Mouse (Mus musculus): ENCODE results near the gene Pomp. TPM values are rescaled to one million over a fixed set of nuclear protein-coding genes. Genes with fewer than 3 reads are reported as not detected.
"Not testable (repeated sequence)": the region's sequence is repeated elsewhere in the genome, so short reads cannot be mapped to it uniquely, and the experiment has no call there.

The Pomp gene
- polyA plus RNA-seq, 1 experiment from 2014 or later = 384 TPM

DNA sequence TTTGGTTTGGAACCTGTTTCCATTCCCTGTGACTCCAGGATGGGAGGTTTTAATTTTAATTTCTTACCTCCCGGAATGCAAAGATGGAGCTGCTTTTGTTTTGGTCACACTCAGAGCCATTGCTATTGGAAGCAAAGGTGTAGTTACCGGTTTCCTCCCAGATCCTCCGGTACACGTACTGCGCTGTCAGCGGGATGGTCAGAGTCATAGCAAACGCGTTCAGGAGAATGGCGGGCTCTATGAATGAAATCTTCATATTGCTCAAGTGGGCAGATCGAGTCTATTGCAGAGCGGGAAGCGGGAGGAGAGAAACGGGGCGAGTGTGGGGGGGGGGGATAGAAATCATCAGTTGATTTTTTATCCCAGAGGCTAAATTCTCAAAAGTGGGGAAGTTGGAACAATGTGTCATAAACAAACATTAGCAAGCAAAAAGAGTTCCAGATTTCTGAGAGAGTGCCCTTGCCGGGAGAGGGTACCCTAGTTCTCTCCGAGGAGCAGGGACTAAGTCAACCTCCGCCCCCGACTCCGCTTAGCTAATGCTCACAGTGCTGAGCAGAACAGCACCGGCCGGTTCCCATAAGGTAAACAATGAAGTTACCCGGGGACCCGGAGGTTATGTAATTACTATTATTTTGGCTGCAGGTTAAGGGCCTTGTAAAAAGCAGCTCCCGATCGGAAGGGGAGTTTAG lies 33.6 kb downstream of the Pomp start:
- 2% methylated on average over 25 of the region's 25 CpGs for WGBS
- H3K27me3 ChIP-seq (replicated peaks) = peaks cover 5% of the 10 kb centered on the region
- no peaks in the 10 kb centered on the region for H3K9me3 ChIP-seq
- peak overlapping the region; percentile 59; the same call in 1 of the 2 replicates for H3K27ac ChIP-seq
- H3K36me3 ChIP-seq = no peaks in the 10 kb centered on the region
- H3K4me1 ChIP-seq = peaks cover 10% of the 10 kb centered on the region
- H3K4me2 ChIP-seq = peak overlapping the region; percentile 91
- H3K9ac ChIP-seq = peak overlapping the region; percentile 33; the same call in 1 of the 2 replicates
- peak; percentile 32; the same call in 1 of the 2 replicates for ATAC-seq (ENCODE audit: insufficient read depth, low FRiP score, low read depth)
- peak overlapping the region; percentile 65 for H3K4me3 ChIP-seq (replicated peaks)

DNA sequence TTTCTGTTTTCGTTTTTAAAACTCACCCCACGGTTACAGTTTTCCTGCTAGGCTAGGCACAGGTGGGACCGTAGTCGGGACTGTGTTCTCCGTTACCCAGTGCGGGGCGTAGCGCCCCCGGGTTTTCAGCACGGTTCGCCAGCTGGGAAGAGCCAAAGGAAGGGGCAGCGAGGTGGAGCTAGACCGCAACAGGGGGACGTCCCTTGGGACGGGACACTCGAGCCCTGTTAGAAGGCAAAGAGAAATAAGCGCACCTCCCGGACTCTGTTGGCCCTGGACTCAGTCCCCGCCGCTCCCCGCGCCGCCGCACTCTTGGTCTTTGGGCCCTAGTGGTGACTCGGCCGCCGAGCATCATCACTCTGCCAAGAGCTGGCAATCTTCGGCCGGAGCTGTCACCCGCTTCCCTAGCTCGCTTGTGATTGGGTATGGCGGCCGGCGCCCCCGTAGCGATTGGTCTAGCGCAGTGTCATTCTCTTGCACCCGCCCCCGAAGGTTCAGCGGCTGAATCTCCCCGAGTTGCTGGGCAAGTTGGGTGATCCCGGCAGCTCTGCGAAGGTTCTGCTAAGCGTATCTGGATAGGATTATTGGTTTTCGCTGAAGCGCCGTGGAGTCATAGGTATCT lies 34.3 kb downstream of the Pomp start, which contains the start of gene Slc46a3:
TSS of gene Slc46a3 (minus strand) at position 361 of the 622 bp plus-strand sequence.
- Histone ChIP-seq H3K4me3 (replicated peaks) (peak within 1 kb of the TSS; percentile 65), H3K4me2 (peak within 1 kb of the TSS; percentile 91), H3K9me3 (no peaks in the 10 kb centered on the region), H3K27me3 (replicated peaks) (peaks cover 5% of the 10 kb centered on the region), H3K27ac (peak within 1 kb of the TSS; percentile 59), H3K9ac (peak within 1 kb of the TSS; percentile 33; the same call in 1 of the 2 replicates), H3K4me1 (peaks cover 10% of the 10 kb centered on the region), H3K36me3 (no peaks in the 10 kb centered on the region)
- WGBS = under 1% methylated on average over 41 of the region's 47 CpGs
- peak; percentile 98 for ATAC-seq (ENCODE audit: insufficient read depth, low FRiP score, low read depth)

DNA sequence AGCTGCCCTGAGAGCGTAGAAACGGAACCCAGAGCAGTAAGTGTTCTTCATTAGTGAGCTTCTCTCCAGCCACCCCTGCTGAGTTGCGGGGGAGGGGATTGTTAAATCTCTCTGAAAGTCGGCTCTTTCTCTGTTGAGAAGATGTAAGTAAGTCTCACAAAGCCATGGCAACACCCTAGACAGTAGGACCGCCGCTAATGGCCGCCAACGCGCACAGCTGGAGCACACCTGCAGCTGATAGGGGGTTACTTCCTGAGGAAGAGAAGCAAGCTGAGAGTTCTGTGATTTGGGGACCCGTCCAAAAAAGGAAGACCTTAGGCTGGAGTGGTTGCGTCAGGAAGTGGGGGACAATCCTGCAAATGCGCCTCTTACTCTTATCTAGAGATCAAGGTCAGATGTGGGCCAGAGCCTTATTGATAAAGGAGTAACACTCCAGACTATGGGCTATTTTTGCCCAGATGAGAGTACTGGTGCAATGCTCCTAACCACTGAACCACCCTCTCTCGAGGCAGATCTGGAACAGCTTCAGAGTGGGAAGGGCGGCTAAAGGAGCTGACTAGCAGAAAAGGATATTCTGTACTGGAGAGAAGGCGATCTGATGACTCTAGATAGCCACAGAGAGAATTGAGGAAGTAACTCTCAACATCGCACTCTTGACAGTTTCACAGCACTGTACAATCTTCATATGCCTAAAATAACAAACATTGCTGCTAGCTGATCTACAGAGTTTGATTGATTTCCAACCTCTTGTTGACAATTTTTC lies 35.4 kb downstream of the Pomp start:
- Histone ChIP-seq H3K4me3 (replicated peaks) (peak overlapping the region; percentile 65), H3K4me2 (peak overlapping the region; percentile 91), H3K27me3 (replicated peaks) (peaks cover 5% of the 10 kb centered on the region), H3K9ac (no peak overlapping the region), H3K27ac (no peak overlapping the region), H3K4me1 (peaks cover 10% of the 10 kb centered on the region), H3K36me3 (no peaks in the 10 kb centered on the region), H3K9me3 (no peaks in the 10 kb centered on the region)
- 26% methylated on average over 16 of the region's 16 CpGs for WGBS
- ATAC-seq (ENCODE audit: insufficient read depth, low FRiP score, low read depth) = no peak

DNA sequence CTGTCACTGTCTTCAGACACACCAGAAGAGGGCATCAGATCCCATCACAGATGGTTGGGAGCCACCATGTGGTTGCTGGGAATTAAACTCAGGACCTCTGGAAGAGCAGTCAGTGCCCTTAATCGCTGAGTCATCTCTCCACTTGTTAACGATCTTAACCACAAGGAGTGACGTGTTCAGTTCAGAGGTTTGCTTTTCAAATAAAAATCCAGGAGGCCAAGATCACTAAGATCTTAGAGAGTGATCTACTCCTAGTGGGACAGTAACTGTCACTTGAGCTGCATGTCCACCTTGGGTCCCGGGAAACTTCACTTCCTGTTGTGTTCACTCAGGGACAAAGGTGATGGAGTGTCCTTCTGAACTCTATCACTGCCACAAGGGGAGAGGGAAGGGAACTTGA lies 36.2 kb downstream of the Pomp start:
- H3K27me3 ChIP-seq (replicated peaks); H3K9me3 ChIP-seq; H3K36me3 ChIP-seq; ATAC-seq (ENCODE audit: insufficient read depth, low FRiP score, low read depth); H3K4me3 ChIP-seq (replicated peaks); H3K27ac ChIP-seq; H3K4me2 ChIP-seq; H3K9ac ChIP-seq: not testable (repeated sequence)
- H3K4me1 ChIP-seq = peaks cover 10% of the 10 kb centered on the region
- 77% methylated on average over 4 of the region's 4 CpGs for WGBS

DNA sequence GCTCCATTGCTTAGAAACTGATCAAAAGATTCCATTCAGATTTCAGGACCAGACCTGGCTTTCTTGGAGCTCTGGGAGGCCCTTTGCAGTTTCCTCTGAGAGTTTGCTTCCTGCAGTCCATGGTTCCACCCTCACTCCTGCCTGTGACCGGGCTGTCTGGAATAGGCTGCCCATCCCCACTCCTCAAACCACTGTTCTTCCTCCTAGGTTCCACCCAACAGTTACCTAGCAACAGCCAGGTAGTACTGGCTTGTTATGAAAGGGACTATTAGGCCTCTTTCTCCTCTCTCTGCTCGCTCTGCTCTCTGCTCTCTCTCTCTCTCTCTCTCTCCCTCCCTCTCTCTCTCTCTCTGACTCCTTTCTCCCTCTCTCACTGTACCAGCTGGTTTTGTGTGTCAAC lies 38.0 kb downstream of the Pomp start:
- Histone ChIP-seq H3K36me3 (no peaks in the 10 kb centered on the region), H3K4me2 (no peak overlapping the region), H3K9me3 (no peaks in the 10 kb centered on the region), H3K9ac (no peak overlapping the region), H3K4me3 (replicated peaks) (no peak overlapping the region), H3K4me1 (peaks cover 6% of the 10 kb centered on the region), H3K27me3 (replicated peaks) (peaks cover 5% of the 10 kb centered on the region), H3K27ac (no peak overlapping the region)
- WGBS = 55% methylated on average over 2 of the region's 2 CpGs
- ATAC-seq (ENCODE audit: insufficient read depth, low FRiP score, low read depth) = no peak

DNA sequence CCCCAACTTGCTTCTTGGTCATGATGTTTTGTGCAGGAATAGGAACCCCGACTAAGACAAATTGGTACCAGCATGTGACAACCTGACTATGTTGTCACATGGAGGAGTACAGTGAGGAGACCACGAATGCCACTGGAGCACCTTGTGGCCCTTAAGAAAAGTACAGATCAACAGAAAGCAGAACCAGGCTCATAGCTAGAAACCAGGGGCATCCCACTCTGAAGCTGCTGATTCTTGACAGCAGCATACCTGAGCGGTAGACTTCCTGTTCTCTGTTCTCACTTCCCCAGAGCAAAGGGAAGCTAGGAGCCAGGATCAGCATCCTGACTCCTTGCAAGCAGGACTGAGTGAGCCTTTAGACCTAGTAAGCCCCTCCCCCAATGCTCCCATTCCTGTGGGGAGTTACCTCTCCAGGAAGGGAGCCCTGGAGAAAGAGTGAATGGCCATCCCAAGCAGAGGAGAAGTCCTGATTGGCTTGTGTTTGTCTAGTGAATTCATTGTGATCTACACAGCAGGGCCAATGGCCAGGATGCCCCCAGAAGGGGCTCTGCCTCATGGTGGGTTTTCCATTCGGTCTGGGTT lies 38.8 kb downstream of the Pomp start:
- H3K9me3 ChIP-seq = no peaks in the 10 kb centered on the region
- no peak overlapping the region for H3K9ac ChIP-seq
- peaks cover 5% of the 10 kb centered on the region for H3K27me3 ChIP-seq (replicated peaks)
- no peak overlapping the region for H3K4me3 ChIP-seq (replicated peaks)
- no peak overlapping the region for H3K27ac ChIP-seq
- ATAC-seq (ENCODE audit: insufficient read depth, low FRiP score, low read depth) = no peak
- H3K4me1 ChIP-seq = no peaks in the 10 kb centered on the region; the same call in 1 of the 2 replicates
- H3K36me3 ChIP-seq = no peaks in the 10 kb centered on the region
- H3K4me2 ChIP-seq = no peak overlapping the region
- WGBS = 62% methylated on average over 4 of the region's 4 CpGs

DNA sequence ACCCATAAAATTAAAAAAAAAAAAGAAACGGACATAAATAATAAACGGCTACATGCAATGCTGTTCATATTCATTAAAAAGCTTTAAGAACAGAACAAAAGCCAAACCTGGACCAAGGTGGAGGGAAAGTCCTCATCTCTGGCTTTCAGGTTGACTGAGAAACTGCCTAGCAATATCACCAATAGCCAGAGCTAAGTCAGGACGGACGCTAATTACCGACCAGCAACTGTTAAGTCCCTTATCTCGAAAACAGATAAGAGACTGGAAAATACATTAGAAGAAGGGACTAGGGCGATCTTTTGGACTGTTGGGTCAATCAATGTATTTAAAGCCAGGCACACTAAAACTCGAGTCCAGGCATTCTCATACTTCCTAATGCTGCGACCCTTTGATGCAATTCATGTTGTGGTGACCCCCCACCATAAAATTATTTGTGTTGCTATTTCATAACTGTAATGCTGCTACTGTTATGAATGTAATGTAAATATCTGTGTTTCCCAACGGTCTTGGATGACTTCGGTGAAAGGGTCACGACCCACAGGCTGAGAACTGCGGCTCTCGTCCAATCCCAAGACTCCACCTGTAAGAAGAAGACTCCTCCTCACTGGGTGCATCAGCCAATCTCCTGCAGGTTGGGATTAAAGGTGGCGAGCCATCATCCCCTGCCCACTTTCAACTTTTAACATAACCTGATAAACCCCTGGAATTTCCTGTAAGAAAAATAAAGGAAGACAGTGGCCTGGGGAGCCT lies 41.9 kb downstream of the Pomp start:
- no peaks in the 10 kb centered on the region for H3K36me3 ChIP-seq
- H3K9me3 ChIP-seq = no peaks in the 10 kb centered on the region
- no peaks in the 10 kb centered on the region for H3K27me3 ChIP-seq (replicated peaks)
- no peak for ATAC-seq (ENCODE audit: insufficient read depth, low FRiP score, low read depth)
- H3K4me2 ChIP-seq = no peak overlapping the region
- H3K4me3 ChIP-seq (replicated peaks) = no peak overlapping the region
- no peak overlapping the region for H3K9ac ChIP-seq
- 65% methylated on average over 15 of the region's 15 CpGs for WGBS
- no peaks in the 10 kb centered on the region for H3K4me1 ChIP-seq
- H3K27ac ChIP-seq = no peak overlapping the region

DNA sequence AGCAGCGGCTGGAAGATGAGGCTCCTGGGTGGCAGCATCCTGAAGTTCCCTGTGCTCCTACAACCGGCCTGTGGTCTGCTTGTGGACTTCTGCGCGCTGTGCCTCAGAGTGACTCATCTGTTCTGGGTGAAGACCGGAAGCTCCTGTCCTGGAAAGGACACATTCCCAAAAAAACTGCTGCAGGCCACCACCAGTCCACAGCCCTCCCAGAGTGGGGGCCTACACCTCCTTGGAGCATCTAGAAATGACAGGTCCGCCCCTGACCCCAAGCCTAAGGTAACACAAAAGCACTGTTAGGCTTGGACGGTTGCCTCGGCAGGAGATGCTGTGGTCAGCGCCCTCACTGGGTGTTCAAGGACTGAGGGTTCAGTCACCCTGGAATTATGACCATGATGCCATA lies 42.9 kb downstream of the Pomp start:
- no peak overlapping the region for H3K4me2 ChIP-seq
- H3K9ac ChIP-seq = no peak overlapping the region
- H3K36me3 ChIP-seq = no peaks in the 10 kb centered on the region
- no peak for ATAC-seq (ENCODE audit: insufficient read depth, low FRiP score, low read depth)
- H3K4me3 ChIP-seq (replicated peaks) = no peak overlapping the region
- H3K27me3 ChIP-seq (replicated peaks) = no peaks in the 10 kb centered on the region
- no peaks in the 10 kb centered on the region for H3K9me3 ChIP-seq
- no peak overlapping the region for H3K27ac ChIP-seq
- no peaks in the 10 kb centered on the region for H3K4me1 ChIP-seq
- WGBS = 82% methylated on average over 9 of the region's 9 CpGs

DNA sequence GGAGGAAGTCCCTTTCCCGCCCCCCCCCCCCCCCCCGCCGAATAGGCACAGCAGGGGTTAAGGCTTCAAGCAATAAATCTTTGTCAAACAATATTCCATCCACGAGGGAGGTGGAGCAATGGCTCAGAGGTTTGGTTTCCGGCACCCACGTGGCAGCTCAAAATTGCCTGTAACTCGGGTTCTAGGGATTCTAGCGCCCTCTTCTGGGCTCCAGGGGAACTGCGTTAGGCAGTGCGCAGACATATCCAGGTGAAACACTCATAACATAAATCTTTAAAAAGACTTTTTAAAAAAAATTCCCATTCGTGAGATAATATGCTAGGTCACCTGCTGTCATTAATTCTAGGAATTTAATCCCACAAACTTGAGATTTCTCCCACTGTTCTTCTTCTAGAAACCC lies 46.9 kb downstream of the Pomp start:
- no peak overlapping the region for H3K27ac ChIP-seq
- H3K4me1 ChIP-seq = no peaks in the 10 kb centered on the region
- no peak overlapping the region for H3K4me3 ChIP-seq (replicated peaks)
- 45% methylated on average over 11 of the region's 11 CpGs for WGBS
- no peaks in the 10 kb centered on the region for H3K27me3 ChIP-seq (replicated peaks)
- H3K9ac ChIP-seq = no peak overlapping the region
- no peaks in the 10 kb centered on the region for H3K9me3 ChIP-seq
- H3K4me2 ChIP-seq = no peak overlapping the region
- no peaks in the 10 kb centered on the region for H3K36me3 ChIP-seq
- no peak for ATAC-seq (ENCODE audit: insufficient read depth, low FRiP score, low read depth)

DNA sequence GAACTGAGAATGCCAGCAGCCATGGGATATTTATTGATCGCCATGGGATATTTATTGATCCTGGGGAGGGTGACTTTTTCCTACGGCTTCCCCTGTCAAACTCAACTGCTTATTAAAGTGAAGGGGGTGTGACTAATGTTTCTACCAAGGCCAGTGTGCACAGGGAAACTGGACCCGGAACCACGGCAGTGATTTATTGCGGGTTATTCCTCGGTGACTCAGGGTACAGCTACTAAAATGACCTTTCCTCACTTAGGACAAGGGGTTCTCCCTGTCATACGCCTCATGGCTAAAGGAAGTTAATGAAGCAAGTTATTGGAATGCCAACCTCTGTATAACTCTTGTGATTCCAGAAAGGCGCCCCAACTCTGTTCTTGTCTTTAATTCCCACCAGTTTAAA lies 47.6 kb downstream of the Pomp start:
- Histone ChIP-seq H3K4me1 (no peaks in the 10 kb centered on the region), H3K27ac (no peak overlapping the region), H3K36me3 (no peaks in the 10 kb centered on the region), H3K27me3 (replicated peaks) (no peaks in the 10 kb centered on the region), H3K4me3 (replicated peaks) (no peak overlapping the region), H3K9me3 (no peaks in the 10 kb centered on the region), H3K9ac (no peak overlapping the region), H3K4me2 (no peak overlapping the region)
- no peak for ATAC-seq (ENCODE audit: insufficient read depth, low FRiP score, low read depth)
- WGBS = 80% methylated on average over 8 of the region's 8 CpGs

DNA sequence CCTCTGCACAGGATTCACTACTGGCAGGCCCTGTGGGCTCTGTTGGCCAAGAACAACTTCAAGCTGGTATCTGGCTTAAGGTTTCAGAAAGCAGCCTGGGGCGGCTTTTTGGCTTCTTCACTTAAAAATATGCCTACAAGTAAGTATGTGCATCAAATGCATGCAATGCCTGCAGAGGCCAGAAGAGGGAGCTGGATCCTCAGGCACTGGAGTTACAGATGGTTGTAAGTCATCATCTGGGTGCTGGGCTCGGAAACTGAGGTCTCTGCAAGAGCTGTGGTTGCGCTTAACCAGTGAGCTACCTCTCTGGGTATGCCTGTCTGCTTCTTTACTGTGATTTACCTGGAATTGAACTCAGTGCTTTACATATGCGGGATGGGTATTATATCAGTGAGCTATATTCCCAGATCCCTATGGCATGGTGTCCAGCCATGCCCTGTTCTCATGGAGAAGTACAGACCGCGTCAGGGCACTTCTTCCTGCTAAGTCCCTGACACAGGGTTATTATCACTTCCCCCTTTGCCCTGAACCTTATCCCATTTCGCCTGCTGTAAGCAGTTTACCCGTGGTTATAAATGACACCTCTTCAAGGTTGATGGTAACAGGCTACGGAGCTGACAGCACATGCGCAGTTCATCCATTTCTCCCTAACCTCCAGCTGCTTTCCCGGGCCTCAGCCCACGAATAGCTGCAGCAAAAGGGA lies 50.7 kb downstream of the Pomp start:
- Histone ChIP-seq H3K36me3 (no peaks in the 10 kb centered on the region), H3K4me1 (no peaks in the 10 kb centered on the region; the same call in 1 of the 2 replicates), H3K27ac (no peak overlapping the region), H3K4me3 (replicated peaks) (no peak overlapping the region), H3K27me3 (replicated peaks) (no peaks in the 10 kb centered on the region), H3K9ac (no peak overlapping the region), H3K4me2 (no peak overlapping the region), H3K9me3 (no peaks in the 10 kb centered on the region)
- 61% methylated on average over 12 of the region's 12 CpGs for WGBS
- ATAC-seq (ENCODE audit: insufficient read depth, low FRiP score, low read depth) = no peak
